Mouse (Mus musculus) C2C12 (cell line): Measurements from ENCODE around the gene Ptma. TPM values are rescaled to one million over a fixed set of nuclear protein-coding genes. Genes with fewer than 3 reads are reported as not detected.
"Not testable (repeated sequence)": the region's sequence is repeated elsewhere in the genome, so short reads cannot be mapped to it uniquely, and the experiment has no call there.

Experiments
- H3K27me3 ChIP-seq: one replicate; pipeline ENCODE4 v1.6.1; 2011; ENCODE audit not compliant: control insufficient read depth, insufficient read depth, insufficient read length
- H3K36me3 ChIP-seq: one replicate; pipeline ENCODE4 v1.6.1; 2011; ENCODE audit not compliant: control insufficient read depth, insufficient read depth
- H3K4me3 ChIP-seq: one replicate; pipeline ENCODE4 v1.5.1; 2011; ENCODE audit warnings: mild to moderate bottlenecking, control low read depth; ENCODE audit not compliant: poor library complexity, insufficient read depth, severe bottlenecking
- H3K79me2 ChIP-seq: one replicate; pipeline ENCODE4 v1.6.1; 2011; ENCODE audit not compliant: control insufficient read depth, insufficient read depth
- H3K79me3 ChIP-seq: one replicate; pipeline ENCODE4 v1.6.1; 2011; ENCODE audit warnings: low read depth, control low read depth
- H3ac ChIP-seq: one replicate; pipeline ENCODE3; 2011; ENCODE audit warnings: low read depth; ENCODE audit not compliant: control insufficient read depth, insufficient read length
- CEBPB ChIP-seq: IDR thresholded peaks from one replicate; pipeline ENCODE4 v1.6.1; 2011; ENCODE audit warnings: low read depth, mild to moderate bottlenecking, control low read depth, moderate library complexity
- CTCF ChIP-seq: IDR thresholded peaks from one replicate; pipeline ENCODE4 v1.5.1; 2011; ENCODE audit not compliant: control insufficient read depth, insufficient read depth, insufficient read length
- FOSL1 ChIP-seq: IDR thresholded peaks from one replicate; pipeline ENCODE4 v1.8.0; 2011; ENCODE audit warnings: mild to moderate bottlenecking, low read length; ENCODE audit not compliant: poor library complexity, insufficient read depth, severe bottlenecking
- MAX ChIP-seq: IDR thresholded peaks from one replicate; pipeline ENCODE4 v1.6.1; 2011; ENCODE audit warnings: mild to moderate bottlenecking, control low read depth
- MYOD1 ChIP-seq: IDR thresholded peaks from one replicate; pipeline ENCODE4 v1.6.1; 2011; ENCODE audit warnings: low read depth; ENCODE audit not compliant: control insufficient read depth, insufficient read length
- MYOG ChIP-seq: IDR thresholded peaks from one replicate; pipeline ENCODE4 v1.6.1; 2011; ENCODE audit not compliant: control insufficient read depth, insufficient read length; ENCODE audit errors: extremely low read depth
- USF1 ChIP-seq: IDR thresholded peaks from one replicate; pipeline ENCODE4 v1.6.1; 2011; ENCODE audit warnings: low read depth, mild to moderate bottlenecking, control low read depth, moderate library complexity
- polyA plus RNA-seq: library from polyadenylated mRNA; unstranded; fragments of >200 nt; fragmentation: generic; extraction: Trizol; gene quantifications from one replicate; pipeline ENCODE4 v1.2.1, GENCODE M21; 2012; ENCODE audit warnings: missing spikeins

Ptma gene
- polyA plus RNA-seq, 1 experiment = 2,542 TPM

DNA sequence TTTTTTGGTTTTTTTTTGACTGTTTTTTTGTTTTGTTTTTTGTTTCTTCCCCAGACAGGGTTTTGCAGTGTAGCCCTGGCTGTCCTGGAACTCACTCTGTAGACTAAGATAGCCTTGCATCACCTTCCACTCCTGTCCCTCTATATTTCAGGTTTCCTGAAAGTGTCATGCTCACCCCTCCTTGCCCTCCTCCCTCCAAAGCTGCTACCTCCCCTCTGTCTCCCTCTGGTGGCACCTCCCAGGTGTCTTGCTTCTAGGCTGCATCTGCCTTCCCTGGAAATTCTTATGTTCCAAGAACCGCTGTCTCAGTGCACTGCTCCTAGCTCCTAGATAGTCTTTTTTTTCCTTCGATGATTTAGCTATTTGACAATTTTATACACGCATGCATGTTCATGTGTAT lies 11.9 kb downstream of the Ptma start:
- Histone ChIP-seq H3K4me3 (no peak overlapping the region), H3K79me2 (peaks cover 6% of the 10 kb centered on the region), H3K27me3 (no peaks in the 10 kb centered on the region), H3K36me3 (peaks cover 4% of the 10 kb centered on the region), H3ac (no peak overlapping the region), H3K79me3 (no peaks in the 10 kb centered on the region)
- TF ChIP-seq MAX (no peak), CEBPB (no peak), MYOG (no peak), FOSL1 (no peak), CTCF (no peak), USF1 (no peak), MYOD1 (no peak)

DNA sequence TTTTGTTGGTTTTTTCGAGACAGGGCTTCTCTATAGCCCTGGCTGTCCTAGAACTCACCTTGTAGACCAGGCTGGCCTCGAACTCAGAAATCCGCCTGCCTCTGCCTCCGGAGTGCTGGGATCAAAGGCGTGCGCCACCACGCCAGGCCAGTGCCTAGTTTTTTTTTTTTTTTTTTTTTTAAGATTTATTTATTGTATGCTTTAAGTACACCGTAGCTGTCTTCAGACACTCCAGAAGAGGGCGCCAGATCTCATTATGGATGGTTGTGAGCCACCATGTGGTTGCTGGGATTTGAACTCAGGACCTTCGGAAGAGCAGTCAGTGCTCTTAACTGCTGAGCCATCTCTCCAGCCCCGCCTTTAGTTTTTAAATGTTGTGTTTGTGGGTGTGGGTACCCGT lies 13.1 kb downstream of the Ptma start:
- H3ac ChIP-seq, H3K4me3 ChIP-seq, H3K79me3 ChIP-seq, H3K79me2 ChIP-seq, H3K27me3 ChIP-seq: not testable (repeated sequence)
- H3K36me3 ChIP-seq = peaks cover 16% of the 10 kb centered on the region

DNA sequence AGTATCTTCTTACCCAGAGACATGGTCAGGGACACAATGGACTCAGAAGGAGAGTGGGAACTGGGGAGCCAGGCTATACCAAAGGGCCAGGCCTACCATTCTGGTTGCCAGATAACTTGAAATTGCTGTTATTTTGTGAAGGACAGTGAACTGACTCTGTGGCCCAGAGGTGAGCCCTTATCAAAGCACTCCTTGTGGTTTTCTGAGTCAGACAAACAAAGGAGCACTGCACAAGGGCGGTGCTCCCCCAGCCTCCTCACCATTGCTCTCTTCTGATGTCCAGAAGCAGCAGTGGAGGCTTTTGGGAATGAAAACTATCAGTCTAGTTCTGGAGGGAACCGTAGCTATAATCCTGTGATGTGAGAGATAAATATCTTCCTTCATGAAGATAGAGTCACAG lies 16.1 kb downstream of the Ptma start:
- Histone ChIP-seq H3ac (no peak overlapping the region), H3K36me3 (peaks cover 29% of the 10 kb centered on the region), H3K4me3 (no peak overlapping the region), H3K27me3 (no peaks in the 10 kb centered on the region), H3K79me2 (no peaks in the 10 kb centered on the region), H3K79me3 (no peaks in the 10 kb centered on the region)
- no peak for TF ChIP-seq MYOD1
- TF ChIP-seq MYOG = no peak
- TF ChIP-seq FOSL1 = no peak
- no peak for TF ChIP-seq CEBPB
- no peak for TF ChIP-seq CTCF
- no peak for TF ChIP-seq USF1
- no peak for TF ChIP-seq MAX

DNA sequence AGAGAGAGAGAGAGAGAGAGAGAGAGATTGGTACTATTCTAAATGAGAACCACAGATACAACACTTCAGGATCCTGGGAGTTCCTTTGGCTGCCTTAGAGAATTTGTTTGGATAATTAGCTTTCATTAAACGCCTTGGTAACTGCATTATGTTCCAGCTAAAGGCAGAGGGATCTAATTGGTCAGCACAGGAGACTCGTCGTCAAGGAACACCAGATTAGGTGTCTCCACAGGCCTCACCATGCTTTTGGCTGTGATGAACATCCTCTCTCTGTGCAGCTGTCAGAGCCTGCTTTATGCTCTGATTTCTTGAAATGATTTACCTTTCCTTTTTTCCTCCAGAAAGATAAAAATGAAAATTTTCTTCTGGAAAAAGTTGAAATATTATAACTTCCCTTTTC lies 20.3 kb downstream of the Ptma start:
- no peak overlapping the region for H3K4me3 ChIP-seq
- H3K79me3 ChIP-seq = no peaks in the 10 kb centered on the region
- H3K27me3 ChIP-seq = no peaks in the 10 kb centered on the region
- no peaks in the 10 kb centered on the region for H3K79me2 ChIP-seq
- H3ac ChIP-seq = no peak overlapping the region
- TF ChIP-seq CTCF (no peak), MYOG (no peak), MAX (no peak), CEBPB (no peak), MYOD1 (no peak), FOSL1 (no peak), USF1 (no peak)
- H3K36me3 ChIP-seq = peaks cover 32% of the 10 kb centered on the region

DNA sequence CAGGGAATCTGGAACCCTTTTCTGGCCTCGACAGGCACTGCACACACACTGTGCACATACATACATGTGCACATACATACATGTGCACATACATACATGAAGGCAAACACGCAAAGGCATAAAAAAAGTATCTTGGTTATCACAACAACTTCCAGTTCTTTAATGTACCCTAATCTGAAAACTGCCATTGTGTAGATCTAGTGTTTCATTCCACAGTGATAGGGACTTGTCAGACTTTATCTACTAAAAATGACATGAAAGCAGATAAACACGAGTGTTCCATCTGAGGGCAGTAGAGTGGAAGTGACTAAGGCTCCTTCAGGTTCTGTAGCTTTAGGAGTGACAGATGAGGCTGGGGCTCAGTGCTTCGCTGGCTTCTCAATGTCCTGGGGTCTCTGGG lies 24.8 kb downstream of the Ptma start:
- Histone ChIP-seq H3K4me3 (no peak overlapping the region), H3K27me3 (no peaks in the 10 kb centered on the region), H3K79me2 (no peaks in the 10 kb centered on the region), H3K79me3 (no peaks in the 10 kb centered on the region), H3ac (no peak overlapping the region), H3K36me3 (peaks cover 6% of the 10 kb centered on the region)
- TF ChIP-seq MAX (no peak), MYOD1 (no peak)

DNA sequence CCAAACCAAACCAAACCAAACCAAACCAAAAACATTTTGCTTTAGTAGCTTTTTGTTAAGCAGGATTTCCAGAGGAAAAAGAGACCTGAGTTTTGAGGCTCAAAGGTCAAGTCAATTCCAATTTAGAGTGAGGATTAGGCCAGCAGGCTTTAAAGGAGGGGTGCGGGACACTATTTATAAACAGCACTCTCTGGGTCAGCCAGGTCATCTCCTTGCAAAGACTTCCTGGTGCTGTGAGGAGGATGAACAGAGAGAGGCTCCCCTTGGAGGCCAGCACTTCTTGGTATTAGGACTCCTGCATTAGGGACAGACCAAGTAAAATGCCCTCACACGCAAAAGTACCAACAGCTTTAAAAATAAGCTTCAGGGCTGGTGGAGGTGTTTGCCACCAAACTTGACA lies 25.4 kb downstream of the Ptma start:
- Histone ChIP-seq H3K27me3 (no peaks in the 10 kb centered on the region), H3K4me3 (no peak overlapping the region), H3K79me2 (no peaks in the 10 kb centered on the region), H3K36me3 (peaks cover 6% of the 10 kb centered on the region), H3K79me3 (no peaks in the 10 kb centered on the region), H3ac (no peak overlapping the region)
- TF ChIP-seq USF1 (no peak), FOSL1 (no peak), CEBPB (no peak), MYOD1 (no peak), CTCF (no peak), MAX (no peak), MYOG (no peak)

DNA sequence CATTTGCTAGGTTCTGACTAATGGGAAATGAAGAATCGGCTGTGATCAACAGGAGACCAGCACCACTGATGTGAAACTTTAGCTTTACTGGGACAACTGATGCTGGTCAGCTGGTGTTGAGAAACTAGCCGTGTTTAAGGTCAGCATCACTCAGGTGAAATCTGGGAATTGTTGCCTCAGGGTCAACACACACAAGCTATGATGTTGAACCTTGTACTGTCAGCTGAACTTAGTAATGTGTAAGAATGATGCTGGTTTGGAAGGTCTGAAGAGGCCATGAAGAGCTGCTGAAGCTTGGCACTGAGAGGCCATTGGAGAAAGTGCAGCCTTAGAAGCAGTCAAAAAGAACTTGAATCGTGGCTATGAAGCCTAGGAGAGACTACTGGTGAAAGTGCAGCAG lies 29.1 kb downstream of the Ptma start:
- Histone ChIP-seq H3K36me3 (no peaks in the 10 kb centered on the region), H3K4me3 (no peak overlapping the region), H3K79me3 (no peaks in the 10 kb centered on the region)

More for the DNA sequence above, 29.1 kb downstream of the Ptma start:
- Histone ChIP-seq H3K79me2 (no peaks in the 10 kb centered on the region), H3K27me3 (no peaks in the 10 kb centered on the region), H3ac (no peak overlapping the region)
- TF ChIP-seq CTCF = no peak
- TF ChIP-seq CEBPB = no peak
- TF ChIP-seq USF1 = no peak
- TF ChIP-seq MYOD1 = no peak
- TF ChIP-seq MYOG = no peak
- no peak for TF ChIP-seq FOSL1
- TF ChIP-seq MAX = no peak
